Mouse (Mus musculus): ENCODE results near the gene Dazap2. TPM values are rescaled to one million over a fixed set of nuclear protein-coding genes. Genes with fewer than 3 reads are reported as not detected.

Dazap2 gene
- total RNA-seq, 2 experiments from 2014 or later = 116 to 120 TPM

DNA sequence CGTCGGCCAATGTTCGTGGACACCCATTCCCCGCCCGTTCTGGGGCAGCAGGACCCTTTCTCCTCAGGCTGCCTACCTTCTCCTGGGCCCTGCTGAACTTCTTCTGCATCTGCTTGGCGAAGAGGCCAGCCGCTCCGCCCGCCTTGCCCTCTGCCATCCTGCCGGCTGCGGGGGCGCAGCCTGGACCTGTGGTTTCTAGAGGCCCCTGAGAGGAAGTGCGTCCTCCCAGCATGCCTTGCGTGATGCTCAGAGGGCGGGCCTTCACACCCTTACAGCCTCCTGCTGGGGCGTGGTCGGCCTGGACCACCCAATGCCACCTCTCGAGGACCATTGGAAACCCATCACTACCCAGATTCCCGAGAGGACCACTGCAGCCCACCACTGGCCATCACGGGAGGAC lies 54.2 kb downstream of the Dazap2 start, which contains the start of gene Bin2:
Gene Bin2, minus strand, starts transcription at position 217 of the 400 bp plus-strand sequence.
- DNase-seq (ENCODE audit: extremely low spot score in 1 of 2, low spot score in 1 of 2) = no peak

DNA sequence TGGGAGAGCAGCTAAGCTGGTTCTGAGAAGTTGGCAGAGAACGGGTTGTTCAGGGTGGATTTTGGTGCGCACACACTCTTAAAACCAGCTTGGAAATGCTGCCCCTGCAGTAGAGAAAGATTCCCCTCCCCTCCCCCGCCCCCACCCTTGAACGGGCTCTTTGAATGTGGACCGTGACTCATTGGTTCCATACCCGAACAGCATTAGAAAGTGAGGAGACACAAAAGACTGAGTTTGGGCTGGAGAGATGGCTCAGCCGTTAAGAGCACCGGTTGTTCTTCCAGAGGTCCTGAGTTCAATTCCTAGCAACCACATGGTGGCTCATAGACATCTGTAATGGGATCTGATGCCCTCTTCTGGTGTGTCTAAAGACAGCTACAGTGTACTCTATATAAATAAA lies 54.9 kb downstream of the Dazap2 start:
- DNase-seq (ENCODE audit: extremely low spot score in 1 of 2, low spot score in 1 of 2) = no peak

Small RNA genes lying within 50 kb of the gene (microRNA-seq; reads per million reads assigned to microRNA genes)
- gene Mir6961 = 0 reads per million in 2 experiments

Other genes with a start within 250 kb of the Dazap2 start
- not detected for gene Gm5475, start 193.2 kb upstream of the Dazap2 start, total RNA-seq (2021)
- gene Slc11a2, start 190.3 kb upstream of the Dazap2 start, total RNA-seq (2021) = 10 to 100 TPM; 49.3 to 66.3 TPM
- gene Letmd1, start 146.3 kb upstream of the Dazap2 start, total RNA-seq (2021) = 10 to 100 TPM; 56.9 to 58.5 TPM
- gene Csrnp2, start 119.9 kb upstream of the Dazap2 start, total RNA-seq (2021) = 10 to 100 TPM; 27.0 to 27.9 TPM
- gene Tfcp2, start 63.3 kb upstream of the Dazap2 start, total RNA-seq (2021) = 10 to 100 TPM; 26.9 to 29.0 TPM
- gene Pou6f1, start 15.4 kb upstream of the Dazap2 start, total RNA-seq (2021) = 100 to 1,000 TPM in 1 of 2 experiments, 10 to 100 TPM in 1; 95.7 to 110 TPM
- gene Smagp, start 21.6 kb downstream of the Dazap2 start, total RNA-seq (2021) = 1 to 10 TPM in 1 of 2 experiments, under 1 TPM in 1; 0.98 to 1.8 TPM
- gene Bin2, start 54.2 kb downstream of the Dazap2 start, total RNA-seq (2021) = 1 to 10 TPM; 5.7 to 6.0 TPM
- 1 to 10 TPM; 1.6 to 1.8 TPM for gene Cela1, start 72.6 kb downstream of the Dazap2 start, total RNA-seq (2021)
- gene Galnt6, start 114.0 kb downstream of the Dazap2 start, total RNA-seq (2021) = 1 to 10 TPM; 5.7 to 6.5 TPM
- 10 to 100 TPM; 78.0 to 78.8 TPM for gene Slc4a8, start 146.4 kb downstream of the Dazap2 start, total RNA-seq (2021)

Data from layer of hippocampus, postnatal 25 days (tissue).